Mouse (Mus musculus) adrenal gland, adult (tissue): ENCODE data around the gene Rtl6.

Experiments
- DNase-seq, 2 experiments: peaks; one replicate each; pipeline ENCODE4 v3.0.0; 2022 to 2023; ENCODE audit warnings: low spot score in 1 of 2; ENCODE audit not compliant: inconsistent age in 2 of 2

Gene Rtl6

GRCm38 (mm10) chr15:84538974-84539588 lies 18.5 kb downstream of the Rtl6 start:
- no peak for DNase-seq

DNA sequence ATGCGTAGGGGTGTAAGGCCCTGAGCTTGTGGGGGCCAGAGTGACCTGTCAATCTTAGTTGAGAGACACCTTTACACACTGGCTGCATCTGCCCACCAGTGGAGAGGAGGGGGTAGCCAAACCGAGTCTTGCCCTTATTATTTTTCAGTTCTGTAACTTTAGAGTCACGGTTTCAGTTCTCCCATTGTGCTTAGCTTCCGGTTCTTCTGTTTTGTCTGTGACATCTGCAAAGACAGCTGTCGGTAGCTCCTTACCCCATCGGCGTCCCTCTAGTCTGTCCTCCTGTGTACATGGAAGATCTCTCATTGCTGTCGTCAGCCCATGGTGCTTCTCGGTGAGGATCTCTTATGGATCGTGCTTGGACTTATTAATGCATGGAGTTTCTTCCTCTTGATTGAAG lies 20.5 kb downstream of the Rtl6 start:
- no peak for DNase-seq

- no peak for DNase-seq
Measured at GRCm38 (mm10) chr15:84536611-84537010, 21.0 kb downstream of the Rtl6 start.

DNA sequence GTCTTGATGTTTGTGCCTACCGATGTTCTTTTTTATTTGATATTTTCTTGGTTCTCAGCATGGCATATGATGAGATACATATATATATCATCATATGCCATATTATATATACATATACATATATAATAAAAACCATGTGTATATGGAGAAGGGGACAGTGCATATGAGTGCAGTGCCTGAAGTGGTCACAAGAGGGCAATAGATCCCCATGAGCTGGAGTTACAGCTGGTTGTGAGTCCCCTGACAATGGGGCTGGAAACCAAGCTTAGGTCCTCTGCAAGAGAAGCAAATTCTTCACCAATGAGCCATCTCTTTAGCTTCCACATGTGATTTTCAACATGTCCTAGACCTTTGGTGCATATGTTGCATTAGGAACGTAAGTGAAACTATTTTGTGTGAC lies 21.7 kb downstream of the Rtl6 start:
- peak in 1 of 2 experiments; percentile 66 for DNase-seq

DNA sequence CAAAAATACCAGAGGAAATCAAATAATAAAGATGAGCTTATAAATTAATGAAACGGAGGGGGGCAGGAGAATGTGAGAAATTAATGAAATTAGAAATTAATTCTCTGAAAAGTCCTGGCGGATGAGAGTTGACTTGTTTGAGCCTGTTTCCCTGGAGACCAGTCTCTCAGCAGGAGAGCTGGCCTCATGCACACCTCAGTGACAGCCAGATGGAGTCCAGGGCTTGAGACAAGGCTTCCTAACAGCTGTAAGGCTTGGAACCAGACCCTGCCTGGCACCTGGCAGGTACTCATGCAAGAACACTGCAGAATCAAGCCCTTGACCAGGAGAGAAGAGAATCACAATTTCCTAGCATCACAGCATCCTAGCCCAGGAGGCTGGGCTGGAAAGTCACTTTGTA lies 25.4 kb downstream of the Rtl6 start:
- no peak for DNase-seq

DNA sequence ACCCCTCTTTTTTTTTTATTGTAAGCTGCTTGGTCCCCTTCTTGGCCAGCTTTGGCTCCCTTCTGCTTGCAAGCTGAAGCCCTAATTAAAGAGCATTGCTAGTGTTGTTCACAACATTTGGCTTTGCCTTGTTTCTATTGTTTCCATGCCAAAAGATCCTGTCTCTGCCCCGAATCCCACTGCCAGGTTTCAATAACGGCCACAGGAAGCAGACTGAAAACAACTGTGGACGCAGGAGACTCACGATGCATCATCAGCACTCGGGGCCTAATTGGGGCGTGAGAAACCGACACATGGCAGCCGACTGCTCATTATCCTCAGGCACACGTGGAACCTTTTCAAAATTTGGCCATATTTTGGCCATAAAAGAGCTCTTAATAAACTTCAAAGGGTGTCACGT lies 26.1 kb downstream of the Rtl6 start:
- no peak for DNase-seq

DNA sequence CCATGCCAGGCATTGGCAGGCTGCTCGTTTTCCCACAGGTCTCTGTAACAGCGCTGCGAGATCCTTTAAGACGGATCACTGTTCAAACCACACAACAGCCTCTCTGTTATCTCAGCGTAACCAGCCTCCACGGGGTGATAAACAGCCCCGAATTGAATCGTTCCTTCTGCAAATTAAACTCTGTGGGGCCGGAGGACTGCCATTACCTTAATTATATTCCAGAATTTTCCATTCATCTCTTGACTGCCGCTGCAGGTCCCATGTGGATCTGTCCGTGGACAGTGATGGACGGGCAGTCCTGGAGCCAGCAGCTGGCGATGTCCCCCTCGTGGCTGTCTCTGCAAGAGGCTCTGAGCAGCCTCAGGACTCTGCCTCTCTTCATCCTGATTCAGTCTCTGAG lies 30.7 kb downstream of the Rtl6 start:
- peak; percentile 33 to 36 for DNase-seq

DNA sequence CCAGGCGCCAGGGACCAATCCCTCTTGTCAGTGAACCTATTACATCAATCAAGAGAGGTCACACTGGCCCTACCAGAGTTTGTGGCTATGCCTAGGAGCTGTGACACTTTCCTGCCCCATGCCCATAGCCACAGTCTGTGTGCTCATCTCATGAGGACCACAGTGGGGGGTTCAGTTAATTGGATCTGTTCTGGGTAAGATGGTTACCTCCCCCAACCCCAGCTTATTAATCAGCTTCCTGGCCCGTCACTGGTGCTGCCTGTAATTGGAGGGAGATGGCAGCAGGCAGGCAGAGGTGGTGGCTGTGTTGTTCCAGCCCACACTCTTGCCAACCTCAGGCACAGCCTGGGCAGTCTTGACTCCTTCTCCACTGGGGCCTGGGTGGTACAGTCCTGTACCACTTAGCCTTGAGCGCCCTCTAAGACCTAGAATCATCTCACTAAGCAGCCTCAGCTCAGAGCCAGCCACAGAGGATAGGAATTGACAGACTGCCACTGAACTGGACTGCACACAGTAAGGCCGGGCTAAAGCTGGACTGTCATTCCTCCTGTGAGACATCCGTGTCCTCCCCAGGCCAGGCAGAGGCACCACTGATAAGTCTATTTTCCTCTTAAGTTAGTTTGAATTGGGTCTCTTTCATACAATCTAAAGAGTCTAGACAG lies 32.3 kb downstream of the Rtl6 start:
- no peak for DNase-seq

DNA sequence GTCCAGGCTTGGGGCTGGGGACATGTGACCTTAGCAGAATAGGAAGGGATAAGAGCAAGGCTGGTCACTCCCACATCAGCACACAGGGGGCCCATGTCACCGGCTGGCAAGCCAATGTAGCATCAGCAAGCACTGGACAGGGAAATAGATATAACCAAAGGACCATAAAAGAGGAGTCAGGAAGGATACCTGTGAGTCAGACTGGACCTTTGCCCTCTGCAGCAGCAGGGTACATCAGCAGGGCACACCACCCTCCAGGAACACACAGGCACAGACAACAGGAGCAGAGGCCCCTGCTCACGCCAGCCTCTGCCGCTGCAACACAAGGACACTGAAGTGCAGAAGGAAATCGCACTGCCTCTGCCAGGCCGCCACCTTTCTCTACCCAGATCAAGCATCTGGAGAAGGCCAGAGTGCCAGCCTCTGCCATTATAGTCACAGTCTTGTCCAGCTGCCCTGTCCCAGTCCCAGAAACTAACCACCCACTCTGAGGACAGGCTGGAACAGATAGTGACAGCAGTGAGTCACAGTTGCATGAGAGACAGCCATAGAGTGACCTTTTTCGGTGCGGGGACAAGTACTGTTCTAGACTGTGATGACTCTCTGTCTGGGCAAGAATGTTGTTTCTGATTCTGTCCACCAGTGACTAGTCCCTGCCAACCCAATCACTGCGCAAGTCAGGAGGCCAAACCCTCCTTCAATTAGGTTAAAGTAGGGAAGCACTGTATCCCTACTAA lies 34.5 kb downstream of the Rtl6 start:
- DNase-seq: peak; percentile 57 to 73

GRCm38 (mm10) chr15:84521486-84521885 lies 36.1 kb downstream of the Rtl6 start:
- peak in 1 of 2 experiments; percentile 12 for DNase-seq

DNA sequence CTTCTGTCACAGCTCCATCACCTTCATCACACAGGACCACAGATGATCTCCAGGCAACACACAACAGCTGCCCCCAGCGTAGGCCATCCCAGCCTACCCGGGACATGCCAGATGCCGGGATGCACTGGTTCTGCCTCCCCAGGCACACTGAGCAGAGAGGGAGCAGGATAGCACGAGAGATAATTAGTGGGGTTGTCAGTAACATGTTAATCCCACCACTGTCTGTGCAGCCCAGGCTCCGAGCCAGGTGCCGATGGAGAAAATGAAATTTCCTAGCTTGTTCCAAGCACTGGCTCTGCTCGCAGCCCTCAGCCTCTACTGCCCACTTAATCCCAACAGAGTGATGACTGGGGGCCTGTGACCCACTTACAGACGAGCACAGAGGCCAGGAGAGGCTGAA lies 39.1 kb downstream of the Rtl6 start:
- DNase-seq: no peak

DNA sequence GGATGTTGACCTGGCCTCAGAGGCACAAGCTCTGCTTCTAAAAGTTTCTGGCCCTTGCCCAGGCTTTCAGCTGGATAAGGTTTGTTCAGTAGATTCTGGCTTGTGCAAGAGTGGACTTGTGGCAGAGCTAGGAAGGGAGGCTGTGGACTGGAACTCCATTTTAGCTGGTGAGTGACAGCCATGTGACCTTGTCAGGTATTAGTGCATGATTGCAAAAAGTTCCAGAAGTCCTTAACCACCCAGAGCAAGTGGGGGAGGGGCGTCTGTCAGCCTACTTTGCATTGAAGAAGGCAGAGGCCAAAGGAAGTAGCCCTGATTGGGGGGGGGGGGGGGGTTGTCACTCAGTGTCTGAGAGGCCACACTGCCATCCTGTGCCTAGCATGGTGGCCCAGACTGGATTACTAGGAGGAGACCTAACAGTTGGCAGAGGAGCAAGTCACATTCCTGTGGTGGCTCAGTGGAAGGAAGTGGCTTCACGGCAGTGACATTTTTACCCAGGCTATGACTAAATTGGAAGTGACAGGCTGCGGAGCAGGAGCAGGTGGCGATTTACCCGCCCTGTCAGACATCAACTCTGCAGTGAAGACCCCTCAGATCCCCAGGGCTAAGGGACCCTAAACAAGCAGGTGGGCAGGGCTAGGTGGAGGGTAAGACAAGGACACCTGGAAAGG lies 44.9 kb downstream of the Rtl6 start:
- no peak for DNase-seq

DNA sequence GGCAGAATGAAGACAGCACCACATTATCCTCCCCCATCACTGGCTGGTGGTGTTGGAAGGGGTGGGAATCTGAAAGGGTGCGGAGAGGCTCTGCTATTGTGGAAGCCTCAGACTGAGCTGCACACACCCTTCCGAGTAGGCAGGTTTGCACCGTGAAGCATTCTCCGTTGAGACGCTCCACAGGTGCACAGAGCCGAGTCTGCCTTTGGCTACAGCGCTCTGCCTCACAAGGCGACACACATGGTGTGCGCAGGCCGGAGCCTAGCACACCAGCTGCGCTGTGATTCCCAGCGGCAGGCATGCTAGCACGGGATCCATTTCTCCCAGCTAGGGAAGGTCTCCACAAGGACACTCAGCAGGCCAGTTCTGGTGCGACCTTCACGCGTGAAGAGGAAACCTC lies 47.6 kb downstream of the Rtl6 start:
- peak in 1 of 2 experiments; percentile 42 for DNase-seq

GRCm38 (mm10) chr15:84509161-84509560 lies 48.5 kb downstream of the Rtl6 start:
- no peak for DNase-seq

DNA sequence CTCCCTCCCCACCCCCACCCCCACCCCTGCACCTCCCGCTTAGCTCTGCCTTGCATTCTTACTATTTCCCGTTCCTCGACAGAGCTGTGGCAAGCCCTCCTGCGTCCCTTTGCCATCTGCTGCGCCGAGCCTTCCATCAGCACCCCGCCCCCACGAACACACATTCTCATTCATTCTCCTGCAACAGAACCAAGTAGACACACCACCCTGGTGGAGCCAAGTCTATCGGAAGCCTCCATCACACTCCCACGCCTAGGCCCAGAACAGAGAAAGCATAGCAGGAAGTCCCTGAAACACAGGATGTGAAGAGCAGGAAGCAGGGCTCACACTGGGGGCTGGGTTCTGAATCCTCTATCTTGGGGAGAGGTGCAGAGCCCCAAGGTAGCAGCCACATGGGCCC lies 51.6 kb downstream of the Rtl6 start:
- DNase-seq: no peak

DNA sequence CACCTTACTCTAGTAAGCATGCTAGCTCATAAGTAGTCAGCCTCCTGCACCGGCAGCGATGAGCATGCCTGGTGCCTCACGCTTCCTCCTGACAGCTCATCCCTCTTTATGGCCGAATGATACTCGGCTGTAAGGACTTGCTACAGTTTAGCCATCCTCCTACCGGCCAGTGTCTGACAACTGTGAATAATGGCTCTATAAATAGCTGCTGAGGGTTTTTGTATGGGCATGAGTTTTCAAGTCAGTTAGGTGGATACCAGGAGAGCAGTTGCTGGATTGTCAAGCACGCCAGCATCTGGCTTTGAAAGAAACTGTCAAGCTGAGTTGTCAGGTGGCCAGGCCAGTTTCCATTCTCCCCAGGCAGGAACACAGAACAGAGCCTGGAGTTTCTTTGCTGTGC lies 52.7 kb downstream of the Rtl6 start:
- no peak for DNase-seq
